Mouse (Mus musculus): ENCODE results near the gene Slc12a7.
A peak's percentile ranks its signal among the peaks of the same experiment; 100 is the strongest.
"Not testable (repeated sequence)": the region's sequence is repeated elsewhere in the genome, so short reads cannot be mapped to it uniquely, and the experiment has no call there.

The Slc12a7 gene

DNA sequence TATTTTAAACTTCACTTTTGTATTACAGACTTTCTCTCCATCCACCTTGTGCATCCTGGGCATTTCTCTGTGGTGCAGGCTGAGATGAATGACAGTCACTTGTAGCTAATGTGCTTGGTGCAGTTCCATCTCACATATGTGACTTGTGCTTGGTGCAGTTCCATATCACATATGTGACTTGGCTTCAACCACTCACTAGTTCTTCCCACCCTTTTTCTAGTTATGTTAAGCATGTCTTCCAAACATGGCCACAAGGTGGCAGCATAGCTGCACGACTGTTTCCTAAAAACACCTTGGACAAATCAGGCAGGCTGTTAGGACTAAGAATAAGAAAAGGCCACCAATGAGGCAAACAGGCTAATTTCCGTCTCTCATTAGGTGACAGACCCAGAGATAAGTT, 14.7 kb upstream of the Slc12a7 start:
- DNase-seq (ENCODE audit: low spot score): peak; percentile 76

GRCm38 (mm10) chr13:73720241-73720640, 12.7 kb upstream of the Slc12a7 start:
- DNase-seq (ENCODE audit: low spot score): no peak

- DNase-seq (ENCODE audit: low spot score): no peak
These were observed 9.7 kb upstream of the Slc12a7 start for GRCm38 (mm10) chr13:73723081-73723668.

DNA sequence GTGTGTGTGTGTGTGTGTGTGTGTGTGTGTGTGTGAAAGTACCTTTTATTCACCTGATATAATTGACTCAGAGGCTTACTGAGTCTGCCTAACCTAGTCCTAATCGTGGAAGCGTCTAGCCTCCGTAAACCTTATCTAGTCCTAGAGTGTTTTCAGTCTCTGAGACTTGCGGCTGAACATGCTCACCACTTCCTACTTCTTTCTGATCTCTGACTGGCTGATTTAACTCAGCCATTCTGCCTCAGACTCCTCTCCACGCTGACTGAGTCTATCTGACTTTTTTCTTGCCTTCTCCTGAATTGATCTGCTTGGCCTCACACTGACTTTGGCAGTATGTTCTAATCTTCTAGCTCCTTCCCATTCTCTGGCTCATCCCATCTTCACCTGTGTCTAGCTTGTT, 7.6 kb upstream of the Slc12a7 start:
- DNase-seq (ENCODE audit: low spot score): no peak

GRCm38 (mm10) chr13:73727621-73728025, 5.3 kb upstream of the Slc12a7 start:
- DNase-seq (ENCODE audit: low spot score): no peak

GRCm38 (mm10) chr13:73728633-73729032, 4.3 kb upstream of the Slc12a7 start:
- no peak for DNase-seq (ENCODE audit: low spot score)

- no peak for DNase-seq (ENCODE audit: low spot score)
These were observed 2.0 kb upstream of the Slc12a7 start for GRCm38 (mm10) chr13:73730913-73731312.

GRCm38 (mm10) chr13:73732235-73732634, 659 bp upstream of the Slc12a7 start:
- DNase-seq (ENCODE audit: low spot score): no peak

GRCm38 (mm10) chr13:73734379-73734778, 1.5 kb downstream of the Slc12a7 start:
- DNase-seq (ENCODE audit: low spot score): no peak

DNA sequence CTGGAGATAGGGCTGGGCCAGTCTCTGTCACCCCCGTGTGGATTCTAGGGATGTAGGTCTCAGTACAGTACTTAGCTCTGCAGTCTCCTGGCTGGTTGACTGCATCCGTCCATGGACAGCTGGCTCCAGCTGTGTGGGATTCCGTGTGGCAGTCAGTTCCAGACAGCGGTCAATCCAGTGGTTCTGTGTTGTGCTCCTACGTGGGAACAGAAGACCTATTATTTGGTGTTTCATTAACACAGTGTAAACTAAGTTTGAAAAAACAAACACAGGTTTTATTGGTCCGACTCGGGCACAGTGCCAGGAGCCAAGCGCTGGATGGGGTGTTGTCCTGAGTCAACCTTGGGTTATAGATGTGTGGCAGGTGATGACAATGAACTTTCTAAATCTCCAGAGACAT, 2.4 kb downstream of the Slc12a7 start:
- no peak for DNase-seq (ENCODE audit: low spot score)

- no peak for DNase-seq (ENCODE audit: low spot score)
These were observed 3.0 kb downstream of the Slc12a7 start for GRCm38 (mm10) chr13:73735928-73736327.

GRCm38 (mm10) chr13:73736943-73737342, 4.0 kb downstream of the Slc12a7 start:
- no peak for DNase-seq (ENCODE audit: low spot score)

DNA sequence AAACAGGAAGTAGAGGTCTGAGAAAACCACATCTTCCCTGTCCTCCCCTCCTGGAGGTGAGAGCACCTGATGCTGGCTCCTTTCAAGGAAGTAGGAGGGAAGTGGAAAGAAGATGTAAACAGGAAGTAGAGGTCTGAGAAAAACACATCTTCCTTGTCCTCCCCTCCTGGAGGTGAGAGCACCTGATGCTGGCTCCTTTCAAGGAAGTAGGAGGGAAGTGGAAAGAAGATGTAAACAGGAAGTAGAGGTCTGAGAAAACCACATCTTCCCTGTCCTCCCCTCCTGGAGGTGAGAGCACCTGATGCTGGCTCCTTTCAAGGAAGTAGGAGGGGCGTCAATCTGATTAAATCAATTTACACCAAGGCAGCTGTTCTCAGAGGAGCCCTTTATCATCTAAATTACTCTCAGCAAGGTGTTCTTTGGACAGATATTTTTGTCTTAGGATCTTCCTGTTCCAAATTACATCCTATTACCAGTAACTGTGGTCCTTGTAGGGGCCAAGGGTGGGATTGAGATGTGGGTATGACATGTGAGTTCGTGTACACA, 7.6 kb downstream of the Slc12a7 start:
- not testable (repeated sequence) for DNase-seq (ENCODE audit: low spot score)

GRCm38 (mm10) chr13:73742944-73743343, 10.1 kb downstream of the Slc12a7 start:
- no peak for DNase-seq (ENCODE audit: low spot score)

GRCm38 (mm10) chr13:73743662-73744061, 10.8 kb downstream of the Slc12a7 start:
- no peak for DNase-seq (ENCODE audit: low spot score)

GRCm38 (mm10) chr13:73748663-73749440, 16.0 kb downstream of the Slc12a7 start:
- no peak for DNase-seq (ENCODE audit: low spot score)

DNA sequence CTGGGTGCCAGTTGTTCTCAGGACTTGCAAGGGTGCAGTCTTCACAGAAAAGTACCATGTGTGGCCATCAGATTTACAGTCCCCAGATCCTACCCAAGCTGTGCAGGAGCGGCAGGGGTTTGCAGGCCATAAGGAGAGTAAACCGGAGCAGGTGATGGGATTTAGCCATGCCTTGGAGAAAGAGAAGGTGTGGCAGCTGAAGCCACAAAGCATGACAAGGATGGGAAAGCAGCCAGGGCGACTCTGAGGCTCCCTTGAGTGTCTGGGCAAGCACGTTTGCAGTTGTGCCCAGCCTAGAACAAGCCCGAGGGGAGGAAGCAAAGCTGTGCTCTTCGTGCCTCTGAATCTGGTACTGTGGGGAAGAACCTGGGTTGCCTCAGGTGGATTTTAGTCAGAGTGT, 17.5 kb downstream of the Slc12a7 start:
- DNase-seq (ENCODE audit: low spot score): no peak

GRCm38 (mm10) chr13:73751284-73751683, 18.4 kb downstream of the Slc12a7 start:
- no peak for DNase-seq (ENCODE audit: low spot score)

DNA sequence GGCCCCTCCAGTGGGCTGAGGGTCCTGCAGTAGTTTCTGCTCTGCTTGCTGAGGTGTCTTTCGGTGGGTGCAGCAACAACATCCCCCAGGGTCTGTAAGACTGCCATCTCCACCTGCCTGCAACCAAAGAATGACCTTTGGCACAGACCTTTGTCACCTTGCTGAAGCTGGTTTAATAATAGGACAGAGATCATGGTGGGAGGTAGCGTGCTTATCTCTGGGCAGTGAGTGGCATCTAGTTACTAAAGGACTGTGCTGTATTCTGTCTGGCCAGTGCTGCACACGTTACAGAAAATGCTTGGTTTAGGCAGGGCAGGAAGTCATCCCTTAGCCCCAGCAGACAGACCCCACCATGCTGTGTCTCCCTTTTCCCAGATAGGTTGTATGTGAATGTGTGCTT, 22.9 kb downstream of the Slc12a7 start:
- peak; percentile 68 for DNase-seq (ENCODE audit: low spot score)

DNA sequence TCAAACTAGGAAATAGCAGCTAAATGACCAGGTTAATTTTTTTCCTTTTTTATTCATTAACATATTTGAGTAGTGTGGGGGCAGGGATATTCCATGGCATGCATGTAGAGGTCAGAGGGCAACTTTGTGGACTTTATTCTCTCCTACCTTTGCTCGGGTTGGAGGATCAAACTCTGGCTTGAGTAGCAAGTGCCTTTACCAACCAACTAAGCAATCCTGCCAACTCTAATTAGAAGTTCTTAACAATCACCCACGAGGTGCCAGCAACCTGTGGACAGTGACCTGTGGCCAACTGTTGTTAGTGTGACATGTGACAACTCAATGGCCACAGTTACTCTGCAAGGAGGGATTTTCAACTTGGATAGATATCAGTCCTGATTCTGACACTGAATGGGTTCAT, 24.0 kb downstream of the Slc12a7 start:
- peak; percentile 41 for DNase-seq (ENCODE audit: low spot score)

- no peak for DNase-seq (ENCODE audit: low spot score)
These were observed 24.5 kb downstream of the Slc12a7 start for GRCm38 (mm10) chr13:73757362-73757761.

DNA sequence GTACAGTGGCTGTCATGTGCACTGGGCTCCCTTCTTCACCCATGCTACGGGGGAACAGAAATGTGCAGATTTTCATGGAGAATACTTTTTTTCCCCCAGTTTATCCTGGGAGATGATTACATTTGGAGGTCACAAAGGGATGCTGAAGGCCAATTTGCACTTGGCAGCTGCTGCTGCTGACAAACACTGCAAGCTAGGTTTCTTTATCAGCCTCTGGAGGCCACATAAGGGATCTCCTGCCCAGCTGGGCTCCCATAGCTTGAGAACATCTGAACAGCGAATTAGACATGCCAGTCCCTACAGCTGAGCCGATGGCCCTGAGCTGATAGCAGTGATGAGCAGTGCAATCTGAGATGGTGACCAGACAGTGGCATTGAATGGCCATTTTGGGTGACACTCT, 26.7 kb downstream of the Slc12a7 start:
- no peak for DNase-seq (ENCODE audit: low spot score)

DNA sequence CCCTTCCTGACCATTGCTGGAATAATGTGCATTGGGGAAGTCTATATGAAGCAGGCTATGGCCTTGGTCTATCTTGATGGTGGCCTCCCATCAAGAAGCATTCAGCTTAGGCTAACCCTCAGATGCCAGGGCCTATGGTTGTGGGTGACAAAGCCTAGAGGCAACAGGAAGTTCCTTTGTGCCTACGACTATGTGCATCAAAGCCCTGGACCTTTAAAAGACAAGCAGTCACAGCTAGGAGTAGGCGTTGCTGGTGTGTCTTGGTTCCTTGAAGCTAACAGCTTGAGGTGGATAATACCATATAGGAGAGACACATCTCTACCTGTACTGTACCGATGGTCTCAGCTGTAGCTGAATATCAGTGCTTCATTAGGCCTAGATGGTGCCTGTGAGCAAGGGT, 27.2 kb downstream of the Slc12a7 start:
- no peak for DNase-seq (ENCODE audit: low spot score)

DNA sequence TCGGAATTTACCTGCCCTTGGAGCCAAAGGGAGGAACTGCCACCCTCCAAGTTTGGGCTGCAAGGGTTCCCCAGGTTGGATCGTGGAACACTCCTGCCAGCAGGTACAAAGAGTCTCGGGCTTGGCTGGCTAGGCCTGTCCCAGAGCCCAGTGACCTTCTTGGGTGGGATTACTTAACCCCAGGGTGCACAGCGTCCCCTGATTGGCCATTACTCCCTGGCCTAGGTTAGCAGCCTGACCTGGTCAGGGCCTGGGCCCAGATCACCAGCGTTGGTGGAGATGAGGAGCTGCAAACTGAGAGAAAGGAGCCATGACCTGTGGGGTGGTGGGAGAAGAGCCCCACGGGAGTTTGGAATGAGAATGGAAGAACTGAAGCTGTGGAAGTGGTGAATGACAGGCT, 30.0 kb downstream of the Slc12a7 start:
- no peak for DNase-seq (ENCODE audit: low spot score)
